Mouse (Mus musculus) stomach, embryonic 14.5 days (tissue): ENCODE results near the gene Naglu. TPM values are rescaled to one million over a fixed set of nuclear protein-coding genes. Genes with fewer than 3 reads are reported as not detected.
A peak's percentile ranks its signal among the peaks of the same experiment; 100 is the strongest.

Experiments
- ATAC-seq: fragments of 200-750 bp; cut with Nextera tagmentation; 2 replicates; pipeline ENCODE4 v1.8.0; 2017; ENCODE audit warnings: low read depth, moderate TSS enrichment; ENCODE audit not compliant: insufficient number of reproducible peaks, insufficient read depth, low FRiP score
- H3K27ac ChIP-seq: fragments of 300-500 bp; sonication (generic); 2 replicates; pipeline ENCODE4 v1.5.1; 2014; ENCODE audit warnings: mild to moderate bottlenecking, low read length, moderate library complexity, mixed read lengths
- H3K27me3 ChIP-seq: fragments of 300-500 bp; sonication (generic); 2 replicates; pipeline ENCODE4 v1.6.1; 2014; ENCODE audit warnings: low read length, control low read depth, mixed read lengths; ENCODE audit not compliant: control insufficient read depth, insufficient read depth
- H3K36me3 ChIP-seq: fragments of 300-500 bp; sonication (generic); 2 replicates; pipeline ENCODE4 v1.6.1; 2014; ENCODE audit warnings: mild to moderate bottlenecking, control low read depth, low read length, moderate library complexity, mixed read lengths; ENCODE audit not compliant: control insufficient read depth, insufficient read depth
- H3K4me1 ChIP-seq: fragments of 300-500 bp; sonication (generic); 2 replicates; pipeline ENCODE4 v1.6.1; 2014; ENCODE audit warnings: low read length, control low read depth, mixed read lengths; ENCODE audit not compliant: control insufficient read depth, insufficient read depth
- H3K4me2 ChIP-seq: fragments of 300-500 bp; sonication (generic); replicated peaks from 2 replicates; pipeline ENCODE4 v1.6.1; 2014; ENCODE audit warnings: low read depth, low read length, control low read depth
- H3K4me3 ChIP-seq: fragments of 300-500 bp; sonication (generic); 2 replicates; pipeline ENCODE4 v1.5.1; 2014; ENCODE audit warnings: low read depth, low read length, control low read depth
- H3K9ac ChIP-seq: fragments of 300-500 bp; sonication (generic); replicated peaks from 2 replicates; pipeline ENCODE4 v1.6.1; 2014; ENCODE audit warnings: low read depth, mild to moderate bottlenecking, control low read depth, low read length, moderate library complexity, mixed read lengths
- H3K9me3 ChIP-seq: fragments of 300-500 bp; sonication (generic); 2 replicates; pipeline ENCODE4 v1.6.1; 2016; ENCODE audit warnings: low read depth, low read length, control low read depth; ENCODE audit not compliant: control insufficient read depth
- WGBS: fragments of 180-500 bp; shearing (Covaris S2); extraction: QIAGEN DNeasy Blood & Tissue Kit; methylation state at CpG from one replicate; pipeline ENCODE4 v1.1.7; 2014; 5-methylcytosine and 5-hydroxymethylcytosine counted together
- polyA plus RNA-seq: library from polyadenylated mRNA; unstranded; fragments of >200 nt; fragmentation: Nextera tagmentation; extraction: Ambion mirVana; gene quantifications from 2 replicates; pipeline ENCODE4 v1.2.1, GENCODE M21; 2014

The Naglu gene
- polyA plus RNA-seq, 1 experiment from 2014 or later, result 11.2 TPM

- peak; percentile 89 for ATAC-seq
Measured at GRCm38 (mm10) chr11:101082208-101083082, 12.6 kb downstream of the Naglu start, which contains the start of gene Coasy. TSS of gene Coasy (plus strand) at chr11:101082565.

DNA sequence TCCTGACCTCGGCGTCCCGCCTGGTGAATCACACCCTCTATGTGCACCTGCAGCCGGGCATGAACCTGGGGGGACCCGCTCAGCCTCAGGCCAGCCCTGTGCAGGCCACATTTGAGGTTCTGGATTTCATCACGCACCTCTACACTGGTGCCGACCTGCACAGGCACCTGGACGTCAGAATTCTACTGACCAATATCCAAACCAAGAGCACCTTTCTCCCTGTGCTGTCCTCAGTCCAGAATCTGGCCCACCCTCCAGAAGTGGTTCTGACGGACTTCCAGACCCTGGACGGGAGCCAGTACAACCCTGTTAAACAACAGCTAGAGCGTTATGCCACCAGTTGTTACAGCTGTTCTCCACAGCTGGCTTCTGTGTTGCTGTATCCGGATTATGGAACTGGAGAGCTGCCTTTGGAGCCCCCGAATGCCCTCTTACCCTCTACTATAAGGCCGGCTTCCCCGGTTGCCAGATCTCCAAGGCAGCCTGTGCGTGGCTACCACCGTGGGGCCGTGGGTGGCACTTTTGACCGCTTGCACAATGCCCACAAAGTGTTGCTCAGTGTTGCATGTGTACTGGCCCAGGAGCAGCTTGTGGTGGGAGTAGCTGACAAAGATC is 13.4 kb downstream of the Naglu start:
- Histone ChIP-seq H3K4me3 (peak overlapping the region; percentile 70), H3K27ac (peak overlapping the region; percentile 84), H3K36me3 (no peaks in the 10 kb centered on the region), H3K4me1 (peaks cover 33% of the 10 kb centered on the region), H3K9me3 (no peaks in the 10 kb centered on the region), H3K9ac (peak overlapping the region; percentile 73), H3K4me2 (peak overlapping the region; percentile 98), H3K27me3 (peaks cover 22% of the 10 kb centered on the region)
- WGBS, result 29% methylated on average over 19 of the region's 19 CpGs
- ATAC-seq, result no peak

More at GRCm38 (mm10) chr11:101082208-101083082, 12.6 kb downstream of the Naglu start, which contains the start of gene Coasy:
- Histone ChIP-seq H3K36me3 (no peaks in the 10 kb centered on the region), H3K9me3 (no peaks in the 10 kb centered on the region), H3K4me3 (peak within 1 kb of the TSS; percentile 70), H3K27ac (peak within 1 kb of the TSS; percentile 84), H3K4me1 (peaks cover 27% of the 10 kb centered on the region), H3K4me2 (peak within 1 kb of the TSS; percentile 98), H3K27me3 (peaks cover 27% of the 10 kb centered on the region), H3K9ac (peak within 1 kb of the TSS; percentile 73)
- WGBS, result under 1% methylated on average over 51 of the region's 51 CpGs

DNA sequence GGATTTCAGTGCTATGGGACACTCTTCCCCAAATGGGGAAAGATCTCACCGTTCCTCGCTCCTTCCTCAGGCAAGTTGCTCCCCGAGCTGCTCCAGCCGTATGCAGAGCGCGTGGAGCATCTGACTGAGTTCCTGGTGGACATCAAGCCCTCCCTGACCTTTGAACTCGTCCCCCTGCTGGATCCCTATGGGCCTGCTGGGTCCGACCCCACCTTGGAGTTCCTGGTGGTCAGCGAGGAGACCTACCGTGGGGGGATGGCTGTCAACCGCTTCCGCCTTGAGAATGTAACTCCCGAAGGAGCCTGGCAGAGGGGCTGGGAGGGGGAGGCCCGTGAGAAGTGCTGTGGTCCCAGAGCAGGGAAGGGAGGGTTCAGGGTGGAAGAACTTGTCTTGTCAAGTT is 14.4 kb downstream of the Naglu start:
- no peak overlapping the region for H3K27ac ChIP-seq
- peaks cover 12% of the 10 kb centered on the region for H3K27me3 ChIP-seq
- no peak for ATAC-seq
- peaks cover 2% of the 10 kb centered on the region for H3K36me3 ChIP-seq
- no peak overlapping the region for H3K4me3 ChIP-seq
- WGBS, result 88% methylated on average over 14 of the region's 14 CpGs
- H3K4me2 ChIP-seq, result no peak overlapping the region
- peaks cover 34% of the 10 kb centered on the region for H3K4me1 ChIP-seq
- no peak overlapping the region for H3K9ac ChIP-seq
- no peaks in the 10 kb centered on the region for H3K9me3 ChIP-seq

DNA sequence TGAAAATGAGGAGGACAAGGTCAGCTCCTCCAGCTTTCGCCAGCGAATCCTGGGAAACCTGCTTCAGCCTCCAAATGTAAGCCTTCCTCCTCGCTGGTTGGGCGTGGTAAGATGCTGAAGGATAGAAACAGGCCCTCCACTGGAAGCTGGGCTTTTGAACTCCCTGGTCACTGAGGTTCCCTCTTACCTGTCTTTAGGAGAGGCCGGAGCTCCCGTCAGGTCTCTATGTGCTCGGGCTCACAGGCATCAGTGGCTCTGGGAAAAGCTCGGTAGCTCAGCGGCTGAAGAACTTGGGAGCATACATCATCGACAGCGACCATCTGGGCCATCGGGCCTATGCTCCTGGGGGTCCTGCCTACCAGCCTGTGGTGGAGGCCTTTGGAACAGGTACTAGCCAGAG is 15.0 kb downstream of the Naglu start:
- no peak overlapping the region for H3K27ac ChIP-seq
- 90% methylated on average over 12 of the region's 12 CpGs for WGBS

DNA sequence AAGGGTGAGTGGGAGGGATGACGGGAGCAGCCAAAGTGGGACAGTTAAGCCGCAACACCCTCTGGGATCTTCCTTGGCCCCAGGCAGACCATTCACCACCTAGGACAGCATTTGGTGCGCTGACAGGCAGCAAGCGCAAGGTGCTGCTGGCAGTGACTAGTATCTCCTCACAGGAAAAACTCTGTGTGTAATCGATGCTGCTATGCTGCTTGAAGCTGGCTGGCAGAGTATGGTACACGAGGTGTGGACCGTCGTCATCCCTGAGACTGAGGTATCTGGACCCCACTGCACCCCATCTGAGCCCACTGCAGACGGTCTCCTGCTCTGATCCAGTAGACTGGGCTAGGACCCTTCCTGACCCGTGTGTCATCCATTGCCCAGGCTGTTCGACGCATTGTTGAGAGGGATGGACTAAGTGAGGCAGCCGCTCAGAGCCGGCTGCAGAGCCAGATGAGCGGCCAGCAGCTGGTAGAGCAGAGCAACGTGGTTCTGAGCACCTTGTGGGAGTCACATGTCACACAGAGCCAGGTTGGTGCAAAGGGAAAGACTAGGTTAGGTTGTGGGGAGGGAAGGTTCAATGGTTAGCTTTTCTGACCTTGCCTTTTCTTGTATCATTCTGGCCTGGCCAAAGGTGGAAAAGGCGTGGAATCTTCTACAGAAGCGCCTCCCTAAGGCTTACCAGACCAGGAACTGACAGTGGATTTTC is 16.0 kb downstream of the Naglu start:
- H3K27ac ChIP-seq, result no peak overlapping the region
- peaks cover 28% of the 10 kb centered on the region for H3K4me1 ChIP-seq
- peaks cover 12% of the 10 kb centered on the region for H3K36me3 ChIP-seq
- ATAC-seq, result no peak
- H3K4me2 ChIP-seq, result peak overlapping the region; percentile 96; the same call in 1 of the 2 replicates
- H3K27me3 ChIP-seq, result no peaks in the 10 kb centered on the region; the same call in 1 of the 2 replicates
- 89% methylated on average over 18 of the region's 18 CpGs for WGBS
- H3K9me3 ChIP-seq, result no peaks in the 10 kb centered on the region
- H3K4me3 ChIP-seq, result no peak overlapping the region
- H3K9ac ChIP-seq, result no peak overlapping the region

More for the DNA sequence above, 15.0 kb downstream of the Naglu start:
- no peak overlapping the region for H3K4me3 ChIP-seq
- ATAC-seq, result no peak
- H3K36me3 ChIP-seq, result peaks cover 8% of the 10 kb centered on the region
- peaks cover 30% of the 10 kb centered on the region for H3K4me1 ChIP-seq
- H3K9me3 ChIP-seq, result no peaks in the 10 kb centered on the region
- H3K27me3 ChIP-seq, result peaks cover 6% of the 10 kb centered on the region
- no peak overlapping the region for H3K9ac ChIP-seq
- no peak overlapping the region for H3K4me2 ChIP-seq

GRCm38 (mm10) chr11:101086323-101086674 is 16.5 kb downstream of the Naglu start:
- Histone ChIP-seq H3K4me3 (peak overlapping the region; percentile 87; the same call in 1 of the 2 replicates), H3K9me3 (no peaks in the 10 kb centered on the region), H3K9ac (no peak overlapping the region), H3K36me3 (peaks cover 14% of the 10 kb centered on the region), H3K27ac (peak overlapping the region; percentile 16; the same call in 1 of the 2 replicates), H3K4me2 (peak overlapping the region; percentile 96), H3K27me3 (no peaks in the 10 kb centered on the region), H3K4me1 (peaks cover 28% of the 10 kb centered on the region)
- no peak for ATAC-seq
- 83% methylated on average over 6 of the region's 6 CpGs for WGBS

DNA sequence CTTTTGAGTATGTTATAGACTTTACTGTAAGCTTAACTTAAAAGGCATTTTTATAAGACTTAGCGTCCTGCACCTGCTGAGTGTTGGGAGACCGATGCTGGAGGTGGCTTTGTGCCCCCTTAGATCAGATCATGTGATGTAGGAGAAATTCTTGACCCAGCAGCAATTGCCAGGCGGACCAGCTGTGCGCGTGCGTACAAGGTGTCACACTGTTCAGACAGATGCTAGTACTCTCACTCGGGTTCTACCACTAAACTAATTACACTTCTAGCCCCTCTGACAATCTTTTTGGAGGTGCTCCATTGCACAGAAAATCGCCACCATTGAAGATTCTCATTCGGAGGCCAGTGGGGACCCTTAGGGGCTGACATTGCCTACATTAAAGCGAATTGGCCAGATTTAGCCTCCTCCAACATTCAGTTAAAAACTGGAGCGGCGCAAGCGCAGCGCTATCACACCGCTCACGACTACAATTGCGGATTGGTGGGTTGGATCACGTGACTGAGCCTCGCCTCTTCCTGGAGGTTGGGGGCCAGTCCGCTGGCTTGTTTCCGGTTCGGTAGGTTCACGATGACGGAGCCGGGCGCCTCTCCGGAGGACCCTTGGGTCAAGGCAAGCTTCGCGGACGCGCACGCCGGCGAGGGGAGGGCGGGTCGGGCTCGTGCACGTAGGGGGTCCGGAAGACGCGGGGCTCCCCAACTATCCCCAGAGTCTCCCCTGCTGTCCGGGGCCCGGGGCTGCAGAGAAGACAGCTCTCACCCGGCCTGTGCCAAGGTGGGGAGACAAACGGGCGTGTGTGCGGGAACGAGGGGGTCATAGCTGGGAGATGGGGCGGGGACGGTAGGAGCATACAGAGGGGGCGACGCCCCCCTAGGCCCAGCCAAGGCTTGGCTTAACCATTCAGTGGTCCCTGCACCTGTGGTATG is 17.2 kb downstream of the Naglu start, which contains the start of gene Mlx:
TSS of gene Mlx (plus strand) at position 522 of the 926 bp plus-strand sequence.
- peak; percentile 85 for ATAC-seq
- WGBS, result 2% methylated on average over 52 of the region's 52 CpGs

More for the DNA sequence above, 17.2 kb downstream of the Naglu start, which contains the start of gene Mlx:
- Histone ChIP-seq H3K9me3 (no peaks in the 10 kb centered on the region), H3K36me3 (peaks cover 21% of the 10 kb centered on the region), H3K4me2 (peak within 1 kb of the TSS; percentile 96), H3K9ac (peak within 1 kb of the TSS; percentile 80), H3K27me3 (no peaks in the 10 kb centered on the region), H3K4me3 (peak within 1 kb of the TSS; percentile 87), H3K4me1 (peaks cover 24% of the 10 kb centered on the region), H3K27ac (peak within 1 kb of the TSS; percentile 16; the same call in 1 of the 2 replicates)
